32 mouse cellular contexts compared by ENCODE assay signal in the genomic region with DNA sequence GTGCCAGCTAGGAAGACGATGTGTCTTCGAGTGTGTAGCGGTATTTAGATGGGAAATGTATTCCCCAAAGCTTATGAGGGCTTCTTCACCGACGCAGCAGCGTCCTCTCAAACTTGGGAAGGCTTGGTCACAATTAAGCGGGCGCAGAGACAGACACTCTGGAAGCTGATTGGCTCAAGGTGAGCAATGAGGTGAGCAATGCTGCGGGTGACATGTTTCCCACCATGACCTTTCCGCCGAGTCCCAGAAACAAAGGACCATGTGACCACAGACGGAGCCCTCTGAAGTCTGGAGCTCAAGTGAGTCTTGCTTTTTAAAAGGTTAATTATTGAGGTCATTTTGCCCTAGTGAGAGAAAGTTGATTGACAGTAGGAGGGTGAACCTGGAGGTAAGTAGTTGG.
DNase-seq lines count a peak whose midpoint lies in the region; ATAC-seq and TF ChIP-seq lines count a peak whose summit lies in the region.
"Had no signal": no experiment of that assay in that cellular context is flagged by ENCODE, and none has a peak within 500 bp of the region (broad histone marks: within the 10 kb centered on the region; RNA-seq: fewer than 3 reads in every experiment).

No protein-coding gene starts in this region.

- DNase-seq in embryo, embryonic 10 days (ENCODE audit: low spot score) = peak; percentile 44
- DNase-seq in embryo, embryonic 9.5 days (ENCODE audit: extremely low spot score) = no peak
- peak; percentile 7 for DNase-seq in liver, postnatal 0 days
- DNase-seq in forelimb bud, embryonic 11.5 days (ENCODE audit: low read depth, low spot score) = peak; percentile 49
- DNase-seq in heart, postnatal 4 days = no peak
- DNase-seq in gastrocnemius, adult 2 months = no peak
- no peak for DNase-seq in spleen, postnatal 4 days (ENCODE audit: low spot score in 2 of 2)
- DNase-seq: adrenal gland, postnatal 10 days; cerebellum, adult 11-12 months; cerebellum, adult 9-11 months; gastrocnemius, postnatal 25 days; heart, adult 11 months; kidney, adult 9 months; kidney, postnatal 14 days; layer of hippocampus, adult 9-11 months; lung, postnatal 36 days; right cerebral cortex, postnatal 14 days had no signal

- no peaks in the 10 kb centered on the region for H3K27me3 ChIP-seq in liver, postnatal 0 days (ENCODE audit: insufficient read depth, low read length)
- H3K27me3 ChIP-seq in liver, embryonic 12.5 days (replicated peaks) = no peaks in the 10 kb centered on the region
- H3K27me3 ChIP-seq: CH12.LX; forebrain, embryonic 13.5 days; heart, embryonic 15.5 days; intestine, embryonic 15.5 days; limb, embryonic 12.5 days; midbrain, embryonic 12.5 days; neural tube, embryonic 12.5 days; Patski; stomach, embryonic 15.5 days had no signal

- TF ChIP-seq CTCF in liver, postnatal 0 days (IDR thresholded peaks at IDR 0.05; ENCODE audit: low read depth) = no peak
- no peak for TF ChIP-seq CTCF in gastrocnemius, adult 2 months (IDR thresholded peaks at IDR 0.05)

- H3K4me2 ChIP-seq in liver, postnatal 0 days (ENCODE audit: low read depth, low read length) = no peak overlapping the region
- no peak overlapping the region for H3K4me2 ChIP-seq in liver, embryonic 12.5 days
- H3K4me2 ChIP-seq: forebrain, embryonic 13.5 days; heart, embryonic 15.5 days; intestine, embryonic 15.5 days; limb, embryonic 12.5 days; midbrain, embryonic 12.5 days; neural tube, embryonic 12.5 days; stomach, embryonic 15.5 days had no signal

- no peak overlapping the region for H3K27ac ChIP-seq in liver, postnatal 0 days (ENCODE audit: low read depth)
- H3K27ac ChIP-seq in liver, embryonic 12.5 days = no peak overlapping the region
- no peak overlapping the region for H3K27ac ChIP-seq in gastrocnemius, adult 2 months
- H3K27ac ChIP-seq: forebrain, embryonic 13.5 days; heart, embryonic 10.5 days; heart, embryonic 15.5 days; intestine, embryonic 15.5 days; limb, embryonic 12.5 days; midbrain, embryonic 12.5 days; neural tube, embryonic 12.5 days; stomach, embryonic 15.5 days had no signal

- TF ChIP-seq EP300 in liver, postnatal 0 days (IDR thresholded peaks at IDR 0.05; ENCODE audit: low read depth) = no peak

- no peak for ATAC-seq in liver, postnatal 0 days
- no peak for ATAC-seq in liver, embryonic 12.5 days
- ATAC-seq: activated CD4-positive, CD25-positive, alpha-beta regulatory T cell, adult 4 months; forebrain, embryonic 13.5 days; hindbrain, embryonic 16.5 days; intestine, embryonic 15.5 days; Patski had no signal

- intact Hi-C loops in gastrocnemius, adult 2 months (cut with DNase I) = no loop called here

- H3K9me3 ChIP-seq in liver, postnatal 0 days (ENCODE audit: low read length) = no peaks in the 10 kb centered on the region
- no peaks in the 10 kb centered on the region for H3K9me3 ChIP-seq in liver, embryonic 12.5 days (replicated peaks)
- H3K9me3 ChIP-seq: forebrain, embryonic 13.5 days; heart, embryonic 10.5 days; heart, embryonic 15.5 days; intestine, embryonic 15.5 days; limb, embryonic 12.5 days; midbrain, embryonic 12.5 days; neural tube, embryonic 12.5 days; stomach, embryonic 15.5 days had no signal

- no peaks in the 10 kb centered on the region for H3K4me1 ChIP-seq in liver, postnatal 0 days (ENCODE audit: insufficient read depth)
- H3K4me1 ChIP-seq in liver, embryonic 12.5 days = no peaks in the 10 kb centered on the region
- H3K4me1 ChIP-seq: forebrain, embryonic 13.5 days; heart, embryonic 10.5 days; heart, embryonic 15.5 days; intestine, embryonic 15.5 days; limb, embryonic 12.5 days; midbrain, embryonic 12.5 days; neural tube, embryonic 12.5 days; stomach, embryonic 15.5 days had no signal

- H3K9ac ChIP-seq in liver, postnatal 0 days (replicated peaks) = no peak overlapping the region
- no peak overlapping the region for H3K9ac ChIP-seq in liver, embryonic 12.5 days
- H3K9ac ChIP-seq: forebrain, embryonic 13.5 days; heart, embryonic 15.5 days; intestine, embryonic 15.5 days; limb, embryonic 12.5 days; midbrain, embryonic 12.5 days; neural tube, embryonic 12.5 days; stomach, embryonic 15.5 days had no signal

- H3K36me3 ChIP-seq in liver, postnatal 0 days (replicated peaks; ENCODE audit: insufficient read depth, low read length) = no peaks in the 10 kb centered on the region
- H3K36me3 ChIP-seq in liver, embryonic 12.5 days = no peaks in the 10 kb centered on the region
- H3K36me3 ChIP-seq: heart, embryonic 10.5 days; heart, embryonic 15.5 days; intestine, embryonic 15.5 days; limb, embryonic 12.5 days; midbrain, embryonic 12.5 days; neural tube, embryonic 12.5 days; stomach, embryonic 15.5 days had no signal

- H3K4me3 ChIP-seq in liver, postnatal 0 days (ENCODE audit: low read depth, low read length) = no peak overlapping the region
- no peak overlapping the region for H3K4me3 ChIP-seq in liver, embryonic 12.5 days
- H3K4me3 ChIP-seq in gastrocnemius, adult 2 months = no peak overlapping the region
- H3K4me3 ChIP-seq: erythroblast, embryonic 14.5 days; forebrain, embryonic 13.5 days; heart, embryonic 10.5 days; heart, embryonic 15.5 days; intestine, embryonic 15.5 days; limb, embryonic 12.5 days; midbrain, embryonic 12.5 days; myocyte; neural tube, embryonic 12.5 days; stomach, embryonic 15.5 days had no signal

- 84% methylated on average over 12 of the region's 12 CpGs for WGBS in liver, postnatal 0 days (ENCODE audit: insufficient replicate concordance)
- WGBS in liver, embryonic 12.5 days (ENCODE audit: insufficient replicate concordance) = 80% methylated on average over 12 of the region's 12 CpGs

Comparison
In these comparisons a context has a peak if more than half of its experiments do, and no peak if none do; other contexts are left out.
1. DNase-seq: peak in embryo, embryonic 10 days (single experiment), liver, postnatal 0 days (single experiment) and forelimb bud, embryonic 11.5 days (single experiment); none in embryo, embryonic 9.5 days (single experiment), heart, postnatal 4 days (single experiment), gastrocnemius, adult 2 months (single experiment) and spleen, postnatal 4 days (0 of 2).